Mouse (Mus musculus) c-Kit-negative CD71-positive TER-119-positive erythroid progenitor cells, embryonic 14.5 days (primary cell): Measurements from ENCODE around the gene Rhov.

Experiments
- DNase-seq: peaks from one replicate; pipeline ENCODE4 v3.0.0-alpha.2; 2013; ENCODE audit warnings: low read depth, low spot score

Gene Rhov

DNA sequence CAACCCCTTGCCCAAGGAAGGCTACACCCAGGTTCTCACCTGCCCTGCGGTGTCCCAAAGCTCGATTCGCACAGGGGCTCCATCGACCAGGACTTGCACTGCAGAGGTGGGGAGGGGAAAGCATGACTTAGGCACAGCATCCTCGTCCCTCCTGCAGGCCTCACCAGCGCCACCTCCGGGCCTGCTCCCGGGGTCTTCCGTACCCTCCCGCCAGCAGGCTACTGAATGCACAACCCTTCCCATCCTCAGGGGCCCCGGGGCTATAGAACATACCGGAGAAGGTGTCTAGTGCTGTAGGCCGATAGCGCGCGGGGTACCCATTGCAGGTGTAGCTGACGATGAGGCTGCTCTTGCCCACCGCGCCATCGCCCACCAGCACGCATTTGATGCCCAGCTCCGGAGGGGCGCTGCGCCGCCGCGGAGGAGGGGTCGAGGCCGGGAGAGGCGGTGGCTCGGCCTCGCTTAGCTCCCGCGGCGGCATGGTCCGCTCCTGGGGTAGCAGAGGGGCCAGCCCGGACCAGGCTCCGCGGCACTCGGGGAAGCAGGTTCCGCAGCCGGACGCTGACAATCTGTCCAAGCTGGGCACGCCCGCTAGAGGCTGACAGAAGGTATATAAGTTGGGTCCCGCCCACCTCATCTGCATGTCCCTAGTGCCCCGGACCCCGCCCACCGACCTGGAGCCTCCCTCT is at the start of gene Rhov:
Gene Rhov, minus strand, starts transcription at position 630 of the 689 bp plus-strand sequence.
- DNase-seq, result no peak

DNA sequence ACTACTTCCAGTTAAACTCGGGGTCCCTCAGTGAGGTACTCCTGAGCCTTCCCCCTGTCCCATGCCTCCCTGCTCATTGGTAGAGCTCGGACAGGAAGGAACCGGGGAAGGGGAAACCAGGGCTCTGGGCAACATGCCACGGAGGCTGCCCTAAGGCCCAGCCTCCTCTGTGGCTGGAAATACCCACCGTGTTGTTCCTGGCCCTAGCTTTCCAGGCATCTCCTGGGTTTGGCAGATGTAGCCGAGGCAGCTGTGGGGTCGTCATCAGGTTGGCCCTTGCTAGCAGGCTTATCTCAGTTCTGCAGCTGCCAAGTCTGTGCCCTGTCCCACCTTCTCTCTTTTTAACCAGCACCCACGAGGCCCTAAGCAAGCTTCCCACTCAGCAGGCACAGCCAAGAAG is 49.5 kb upstream of the Rhov start:
- DNase-seq, result no peak

DNA sequence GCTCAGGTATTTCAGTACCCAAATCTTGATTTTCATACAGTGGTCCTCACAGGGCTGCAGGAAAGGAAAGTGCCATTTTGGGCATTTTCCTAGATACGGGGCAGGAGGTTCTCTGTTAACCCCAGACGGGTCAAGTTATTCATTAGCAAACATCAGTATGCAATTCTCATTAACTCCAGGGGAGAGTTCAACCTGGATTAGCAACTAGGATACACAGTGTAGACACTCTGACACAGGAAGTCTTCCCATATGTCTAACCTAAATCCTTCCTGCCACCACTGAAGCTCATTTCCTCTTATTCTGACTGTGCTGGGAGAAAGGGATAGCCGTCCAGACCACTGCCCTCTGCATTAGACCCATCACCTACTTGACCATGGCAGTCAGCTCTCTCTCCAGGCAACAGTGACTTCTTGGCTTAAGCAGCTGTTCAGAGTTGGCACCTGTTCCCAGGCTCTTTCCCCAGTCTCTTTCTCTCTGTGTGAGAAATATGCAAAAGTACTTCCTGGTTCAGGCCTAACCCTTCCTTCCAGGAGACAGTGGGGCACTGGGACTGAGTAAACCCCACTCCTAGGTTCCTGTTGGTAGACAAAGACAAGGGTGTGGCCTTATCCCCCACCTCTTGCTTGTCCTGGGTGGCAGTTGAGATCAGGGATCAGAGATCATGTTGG is 47.1 kb upstream of the Rhov start:
- DNase-seq, result no peak

DNA sequence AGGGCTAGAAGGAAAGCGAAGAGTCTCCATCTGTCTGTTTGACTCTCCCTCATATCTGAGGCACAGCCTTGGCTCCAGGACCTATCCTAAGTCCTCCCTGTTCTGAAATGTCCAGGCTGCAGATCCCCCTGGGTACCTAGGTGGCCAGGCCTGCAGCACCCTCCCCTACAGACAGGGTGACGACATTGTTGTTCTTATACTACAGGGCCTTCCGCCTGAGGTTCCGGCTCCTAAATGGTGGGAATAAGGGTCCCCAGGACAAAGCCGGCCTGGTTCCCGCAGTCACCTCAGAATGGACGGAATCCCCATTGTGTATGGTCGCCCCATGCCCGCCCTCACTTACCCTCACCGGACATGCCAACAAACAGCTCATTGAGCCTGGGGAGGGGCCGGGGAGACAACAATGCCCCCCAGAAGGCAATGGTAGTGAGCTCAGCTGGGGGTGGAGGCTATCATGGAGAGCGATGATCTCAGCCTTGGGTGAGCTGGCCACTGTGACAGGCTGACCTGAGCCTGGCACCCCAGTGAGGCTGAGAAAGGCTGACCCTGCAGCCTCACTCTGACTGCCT is 43.8 kb upstream of the Rhov start:
- DNase-seq, result no peak

DNA sequence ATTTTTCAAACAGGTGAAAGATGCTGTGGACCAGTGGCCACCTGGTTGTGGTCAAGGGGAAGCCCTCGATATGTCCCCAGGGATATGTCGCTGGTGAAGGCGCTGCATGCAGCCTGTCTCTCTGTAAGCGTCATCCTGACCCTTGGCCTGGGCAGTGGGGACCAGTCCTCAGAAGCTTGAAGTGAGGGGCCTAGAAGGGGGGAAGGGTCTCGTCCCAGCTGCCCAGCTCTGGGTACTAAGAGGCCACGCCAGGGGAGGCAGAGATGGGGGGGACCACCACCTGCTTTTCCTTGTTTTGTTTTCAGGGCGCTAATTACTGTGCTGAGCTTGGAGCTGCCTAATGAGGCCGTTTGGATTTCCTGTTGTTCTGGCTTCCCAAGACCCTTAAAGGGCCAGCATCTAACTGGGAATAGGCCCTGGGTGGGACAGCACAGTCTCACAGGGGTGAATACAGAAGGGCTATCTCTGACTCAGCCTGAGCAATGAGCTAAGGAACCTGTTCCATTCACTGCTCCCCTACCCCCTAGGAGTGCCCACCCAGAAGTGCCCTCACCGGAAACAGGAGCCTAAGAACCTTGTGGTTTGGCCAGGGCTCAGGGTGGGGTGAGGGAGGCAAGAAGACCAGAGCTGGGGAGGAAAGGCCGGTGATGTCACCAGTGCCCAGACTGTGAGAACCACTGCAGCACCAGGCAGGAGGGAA is 42.9 kb upstream of the Rhov start:
- DNase-seq, result no peak

DNA sequence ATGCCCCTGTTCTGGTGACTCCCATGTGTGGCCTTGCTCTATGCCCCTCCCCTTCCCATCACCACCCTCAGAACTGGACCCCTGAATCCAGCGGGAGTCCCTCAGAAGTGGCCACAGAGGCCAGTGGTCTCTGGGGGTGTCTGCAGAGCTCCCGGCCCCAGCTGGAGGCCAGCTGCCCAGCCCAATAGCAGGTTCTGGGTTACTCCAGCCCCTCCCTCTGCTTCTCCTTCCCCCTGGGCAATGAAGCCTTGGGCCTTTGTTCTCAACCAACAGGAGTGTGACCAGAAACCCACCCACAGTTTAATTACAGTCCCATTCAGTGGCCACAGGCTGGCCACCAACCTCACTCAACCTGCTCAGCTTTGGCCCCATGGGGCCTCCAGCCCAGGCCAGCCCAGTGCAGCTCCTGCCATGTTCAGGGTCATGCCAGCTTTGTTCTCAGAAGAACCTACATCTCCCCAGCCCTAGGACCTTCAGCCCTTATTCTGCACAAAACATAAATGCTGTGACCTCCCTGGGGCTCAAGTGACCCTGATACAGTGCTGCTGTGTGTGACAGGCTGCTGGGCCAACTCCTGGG is 41.4 kb upstream of the Rhov start:
- no peak for DNase-seq

DNA sequence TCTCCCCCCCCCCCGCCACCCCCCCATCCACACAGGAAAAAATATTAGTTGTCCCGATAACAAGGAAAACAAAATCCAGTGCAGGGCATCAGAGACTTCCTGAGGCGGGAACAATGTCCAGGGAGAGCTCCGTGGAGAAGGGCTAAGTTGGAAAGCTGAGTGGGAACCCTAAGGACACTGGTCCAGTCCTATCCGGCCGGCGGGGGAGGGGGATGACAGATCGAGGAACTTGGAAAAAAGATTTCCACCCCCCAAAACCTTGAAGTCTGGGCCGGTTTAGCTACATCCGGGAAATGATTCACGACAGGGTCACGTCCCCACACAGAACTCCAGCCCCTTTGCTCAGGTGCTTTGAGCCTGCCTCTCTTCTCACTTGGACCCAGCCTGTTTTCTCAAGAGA is 40.5 kb upstream of the Rhov start:
- DNase-seq, result no peak

DNA sequence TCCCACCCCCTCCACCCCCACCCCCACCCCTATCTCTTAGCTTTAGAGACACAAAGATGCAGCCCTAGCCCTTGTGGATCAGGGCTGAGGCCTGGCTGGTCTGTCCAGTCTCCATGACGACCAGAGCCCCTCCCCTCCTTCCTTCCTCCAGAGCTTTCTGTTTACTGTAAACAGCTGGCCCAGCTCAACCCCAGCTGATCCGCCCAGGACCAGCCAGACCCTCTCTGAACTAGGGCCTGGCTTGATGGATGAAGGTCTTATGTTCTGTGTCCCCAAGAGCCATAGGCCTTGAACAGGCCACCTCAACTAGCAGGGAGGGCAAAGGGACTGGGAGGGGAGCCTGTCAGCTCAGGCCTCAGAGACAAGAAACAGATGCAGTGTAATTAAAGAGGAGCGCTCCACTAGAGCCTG is 33.7 kb upstream of the Rhov start:
- no peak for DNase-seq

DNA sequence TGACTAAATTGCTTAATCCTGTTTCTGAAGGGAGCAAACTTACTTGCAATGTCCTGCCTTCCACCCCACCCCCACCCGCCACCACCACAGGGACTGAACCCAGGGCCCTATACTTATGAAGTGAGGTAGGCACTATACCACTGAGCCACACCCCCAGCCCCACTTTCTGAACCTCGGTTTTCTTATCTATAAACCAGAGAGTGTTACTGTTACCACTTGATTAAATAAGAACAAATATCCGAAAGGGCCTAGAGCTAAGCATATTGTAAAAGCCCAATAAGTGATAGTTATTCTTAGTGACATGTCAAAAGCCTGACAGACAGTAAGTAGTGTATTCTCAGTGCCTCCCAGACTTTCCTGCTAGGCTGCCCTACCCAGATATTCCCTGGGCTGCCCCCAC is 33.3 kb upstream of the Rhov start:
- no peak for DNase-seq

DNA sequence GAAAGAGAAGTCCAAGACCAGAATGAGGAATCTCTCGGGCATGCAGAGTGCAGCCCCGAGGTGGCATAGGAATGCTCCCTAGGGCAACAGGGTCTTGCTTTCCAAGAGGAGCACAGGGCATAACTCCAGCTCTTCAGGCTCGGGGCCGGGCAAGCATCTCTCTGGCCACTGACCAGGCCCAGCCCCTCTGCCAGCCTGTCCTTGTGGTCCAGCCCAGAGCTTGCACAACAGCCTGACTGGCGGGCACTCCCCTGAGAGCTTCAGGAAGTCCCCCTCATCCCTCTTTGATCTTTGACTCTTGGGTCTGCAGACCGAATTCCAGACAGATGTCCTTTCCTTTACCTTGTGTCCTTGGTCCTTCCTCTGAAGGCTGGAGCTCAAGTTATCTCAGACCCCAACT is 31.8 kb upstream of the Rhov start:
- no peak for DNase-seq

DNA sequence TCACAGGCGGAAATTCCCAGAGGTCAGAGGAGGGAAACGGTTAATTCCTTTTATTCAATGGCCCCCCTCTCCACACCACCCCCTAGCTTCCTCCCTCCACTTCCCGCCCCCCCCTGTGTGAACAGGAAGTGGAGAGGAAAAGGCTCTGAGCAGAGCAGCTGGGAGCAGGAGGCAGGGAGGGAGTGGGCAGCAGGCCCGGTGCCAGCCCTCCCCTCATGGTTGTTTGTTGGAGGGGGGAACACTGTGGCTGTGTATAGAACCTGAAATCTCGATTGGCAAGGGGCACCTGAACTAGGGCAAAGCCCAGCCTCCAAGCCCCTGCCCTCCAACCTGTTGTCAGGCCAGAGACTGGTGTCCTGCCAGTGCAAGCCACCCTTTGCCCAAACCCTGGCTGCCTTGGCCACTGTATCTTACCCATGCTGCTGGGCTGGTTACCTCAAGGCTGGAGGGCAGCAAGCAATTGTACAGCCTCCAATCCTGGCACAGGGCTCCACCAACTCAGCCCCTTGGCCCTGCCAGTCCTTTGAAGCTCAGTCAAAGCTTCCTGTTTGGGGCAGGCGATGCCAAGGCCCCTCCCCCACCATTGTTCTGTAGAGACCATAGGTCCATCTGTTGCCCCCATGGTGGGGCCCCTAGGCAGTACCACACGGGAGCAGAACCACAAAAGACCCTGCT is 29.9 kb upstream of the Rhov start:
- no peak for DNase-seq

DNA sequence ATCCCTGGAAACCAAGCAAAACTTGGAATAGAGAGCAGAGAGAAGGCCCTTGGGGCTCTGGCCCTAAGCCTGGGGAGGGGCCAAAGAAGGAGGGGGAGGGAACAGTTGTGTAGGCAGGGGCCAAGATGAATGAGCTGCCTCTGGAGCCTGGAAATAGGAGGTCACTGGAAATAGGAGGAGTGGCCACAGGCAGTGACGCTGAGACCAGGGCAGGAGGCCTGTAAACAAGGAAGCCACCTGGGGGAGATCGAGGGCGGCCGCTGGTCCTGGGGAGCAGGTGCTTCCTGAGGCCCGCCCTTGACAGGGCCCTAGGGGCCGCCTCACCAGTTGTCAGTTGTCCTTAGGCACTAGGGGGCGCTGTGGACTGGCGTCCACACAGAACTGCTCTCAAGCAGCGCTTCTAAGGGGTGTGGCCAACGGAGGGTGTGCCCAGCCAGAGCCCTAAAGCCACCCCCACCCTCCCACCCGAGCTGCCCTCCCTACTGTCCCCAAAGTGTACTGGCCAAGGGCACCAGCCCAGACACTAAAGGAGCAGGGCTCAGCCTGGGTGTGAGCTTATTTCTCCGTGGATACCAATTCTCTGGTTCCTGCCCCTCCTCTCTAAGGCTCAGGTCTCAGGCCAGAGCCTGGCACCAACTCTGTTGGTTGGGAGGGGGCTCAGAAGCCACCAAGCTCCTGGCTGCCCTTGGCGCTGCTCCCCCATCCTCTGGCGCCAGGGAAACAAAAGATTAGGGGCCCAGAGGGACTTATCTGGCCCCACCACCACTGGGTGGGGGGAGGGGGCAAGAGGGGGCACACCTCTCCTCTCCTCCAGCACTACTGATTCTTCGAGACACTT is 29.1 kb upstream of the Rhov start:
- DNase-seq, result peak; percentile 91

DNA sequence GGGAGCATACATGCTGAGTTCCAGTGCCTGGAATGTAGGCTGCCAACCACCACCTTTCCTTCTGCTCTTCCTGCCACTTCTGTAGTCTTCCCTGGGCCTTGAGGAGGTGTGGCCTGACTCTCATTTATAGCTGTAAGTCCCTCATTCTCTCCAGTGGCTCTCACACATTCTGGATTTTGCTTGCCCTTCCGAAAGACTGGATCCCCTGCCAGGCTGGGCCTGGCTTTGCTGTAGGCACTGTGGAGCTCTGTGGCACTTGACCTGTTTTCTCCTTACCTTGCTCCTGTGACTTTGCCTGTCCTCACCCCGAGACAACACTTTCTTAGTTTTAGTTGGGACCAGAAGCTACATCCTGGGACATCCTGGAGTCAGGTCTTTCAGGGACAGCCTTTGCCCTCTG is 27.8 kb upstream of the Rhov start:
- no peak for DNase-seq

DNA sequence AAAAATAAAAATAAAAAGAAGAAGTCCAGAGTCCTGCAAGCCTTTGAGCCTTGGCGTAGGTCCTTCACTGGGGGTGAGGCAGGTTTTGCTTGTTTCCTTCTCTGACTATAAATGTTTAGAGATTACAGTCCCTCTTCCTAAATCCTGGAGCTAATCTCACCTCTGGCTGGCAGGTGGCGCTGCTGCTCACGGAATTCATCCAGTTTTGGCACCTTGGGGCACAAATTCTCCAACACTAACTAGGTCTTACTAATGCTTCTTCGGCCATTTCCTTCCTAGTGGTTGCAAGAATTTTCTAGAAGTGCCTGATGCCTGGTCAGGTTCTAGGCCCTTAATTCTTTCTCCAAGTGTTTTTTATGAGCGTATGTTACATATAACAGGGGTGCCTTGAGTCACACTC is 27.3 kb upstream of the Rhov start:
- peak; percentile 30 for DNase-seq

DNA sequence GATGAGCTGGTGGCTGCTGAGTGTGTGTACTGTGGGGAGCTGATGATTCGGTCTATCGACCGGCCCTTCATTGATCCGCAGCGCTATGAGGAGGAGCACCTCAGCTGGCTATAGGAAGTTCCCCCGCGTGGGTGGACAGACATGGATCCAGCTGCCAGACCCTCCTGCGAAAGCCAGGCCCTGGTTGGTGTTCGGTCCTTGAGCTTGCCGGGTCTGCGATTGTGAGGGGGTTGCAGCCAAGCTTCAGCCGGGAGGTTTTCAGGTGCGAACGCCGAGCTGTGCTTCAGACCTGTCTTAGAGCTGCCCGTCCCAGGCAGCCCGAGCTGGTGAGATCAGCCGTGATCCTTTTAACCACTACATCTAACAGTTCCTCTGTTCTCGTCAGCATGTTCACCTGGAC is 26.4 kb upstream of the Rhov start:
- no peak for DNase-seq

DNA sequence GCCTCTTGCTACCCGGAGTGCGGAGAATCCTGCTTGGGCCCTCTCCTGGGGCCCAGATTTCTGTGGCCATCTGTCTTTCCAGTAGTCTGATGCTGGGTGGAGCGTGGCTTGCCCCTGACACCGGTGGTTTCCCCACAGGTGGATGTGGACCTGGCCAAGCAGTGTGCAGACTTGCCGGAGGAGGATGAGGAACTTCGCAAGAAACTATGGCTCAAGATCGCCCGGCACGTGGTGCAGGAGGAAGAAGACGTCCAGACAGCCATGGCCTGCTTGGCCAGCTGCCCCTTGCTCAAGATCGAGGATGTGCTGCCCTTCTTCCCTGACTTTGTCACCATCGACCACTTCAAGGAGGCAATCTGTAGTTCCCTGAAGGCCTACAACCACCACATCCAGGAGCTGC is 25.7 kb upstream of the Rhov start:
- DNase-seq, result no peak

DNA sequence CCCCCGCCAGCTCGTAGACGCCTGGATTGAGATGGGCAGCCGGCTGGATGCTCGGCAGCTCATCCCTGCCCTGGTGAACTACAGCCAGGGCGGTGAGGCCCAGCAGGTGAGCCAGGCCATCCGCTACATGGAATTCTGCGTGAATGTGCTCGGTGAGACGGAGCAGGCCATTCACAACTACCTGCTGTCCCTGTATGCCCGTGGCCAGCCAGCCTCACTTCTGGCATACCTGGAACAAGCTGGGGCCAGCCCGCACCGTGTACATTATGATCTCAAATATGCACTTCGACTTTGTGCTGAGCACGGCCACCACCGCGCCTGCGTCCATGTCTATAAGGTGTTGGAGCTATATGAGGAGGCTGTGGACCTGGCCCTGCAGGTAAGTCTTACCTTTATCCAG is 23.3 kb upstream of the Rhov start:
- DNase-seq, result no peak

DNA sequence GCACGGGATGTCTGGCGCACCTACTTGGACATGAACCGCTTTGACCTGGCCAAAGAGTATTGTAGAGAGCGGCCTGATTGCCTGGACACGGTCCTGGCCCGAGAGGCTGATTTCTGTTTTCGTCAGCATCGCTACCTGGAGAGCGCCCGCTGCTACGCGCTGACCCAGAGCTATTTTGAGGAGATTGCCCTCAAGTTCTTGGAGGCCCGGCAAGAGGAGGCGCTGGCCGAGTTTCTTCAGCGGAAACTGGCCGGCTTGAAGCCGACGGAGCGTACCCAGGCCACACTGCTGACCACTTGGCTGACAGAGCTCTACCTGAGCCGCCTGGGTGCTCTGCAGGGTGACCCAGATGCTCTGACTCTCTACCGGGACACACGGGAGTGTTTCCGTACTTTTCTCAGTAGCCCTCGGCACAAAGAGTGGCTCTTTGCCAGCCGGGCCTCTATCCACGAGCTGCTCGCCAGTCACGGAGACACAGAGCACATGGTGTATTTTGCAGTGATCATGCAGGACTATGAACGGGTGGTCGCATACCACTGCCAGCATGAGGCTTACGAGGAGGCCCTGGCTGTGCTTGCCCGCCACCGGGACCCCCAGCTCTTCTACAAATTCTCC is 22.8 kb upstream of the Rhov start:
- DNase-seq, result no peak

DNA sequence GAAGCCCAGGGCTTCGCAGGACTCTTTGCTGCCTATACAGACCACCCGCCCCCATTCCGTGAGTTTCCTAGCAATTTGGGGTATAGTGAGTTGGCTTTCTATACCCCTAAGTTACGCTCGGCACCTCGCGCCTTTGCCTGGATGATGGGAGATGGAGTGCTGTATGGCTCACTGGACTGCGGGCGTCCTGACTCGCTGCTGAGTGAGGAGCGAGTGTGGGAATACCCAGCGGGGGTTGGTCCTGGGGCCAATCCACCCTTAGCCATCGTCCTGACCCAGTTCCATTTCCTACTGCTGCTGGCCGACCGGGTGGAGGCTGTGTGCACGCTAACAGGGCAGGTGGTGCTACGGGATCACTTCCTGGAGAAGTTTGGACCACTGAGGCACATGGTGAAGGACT is 22.2 kb upstream of the Rhov start:
- DNase-seq, result no peak

DNA sequence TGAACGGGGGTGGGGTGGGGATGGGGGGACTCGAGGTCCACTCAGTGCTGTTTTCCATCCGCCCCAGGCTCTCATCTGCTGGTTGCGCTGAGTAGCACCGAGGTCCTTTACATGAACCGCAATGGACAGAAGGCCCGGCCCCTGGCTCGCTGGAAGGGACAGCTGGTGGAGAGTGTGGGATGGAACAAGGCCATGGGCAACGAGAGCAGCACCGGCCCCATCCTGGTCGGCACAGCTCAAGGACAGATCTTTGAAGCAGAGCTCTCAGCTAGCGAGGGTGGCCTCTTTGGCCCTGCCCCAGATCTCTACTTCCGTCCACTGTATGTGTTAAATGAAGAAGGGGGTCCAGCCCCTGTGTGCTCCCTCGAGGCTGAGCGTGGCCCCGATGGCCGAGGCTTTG is 21.8 kb upstream of the Rhov start:
- DNase-seq, result no peak
